Mouse (Mus musculus): ENCODE measurements around the gene Chst15. TPM values are rescaled to one million over a fixed set of nuclear protein-coding genes. Genes with fewer than 3 reads are reported as not detected.

Chst15 gene
- polyA plus RNA-seq, 1 experiment, result 15.4 TPM

- no peak for DNase-seq
- H3K4me3 ChIP-seq (replicated peaks; ENCODE audit: insufficient read depth, low read depth, low read length), result no peak overlapping the region
- WGBS, result 69% methylated on average over 11 of the region's 11 CpGs
- no peak overlapping the region for H3K27ac ChIP-seq (ENCODE audit: insufficient read depth, low read length)
- TF ChIP-seq POLR2A (IDR thresholded peaks at IDR 0.05; ENCODE audit: borderline replicate concordance, insufficient read depth, low read length), result no peak
- TF ChIP-seq CTCF (IDR thresholded peaks at IDR 0.05; ENCODE audit: borderline replicate concordance, insufficient read depth, low read depth, low read length), result no peak
- H3K27me3 ChIP-seq (ENCODE audit: control insufficient read depth, insufficient read depth, low read length), result no peaks in the 10 kb centered on the region
- peaks cover 11% of the 10 kb centered on the region for H3K4me1 ChIP-seq (ENCODE audit: control insufficient read depth, insufficient read depth, low read length)
These were observed 69.5 kb downstream of the Chst15 start for GRCm38 (mm10) chr7:132247567-132247966.

GRCm38 (mm10) chr7:132247091-132247490, 69.9 kb downstream of the Chst15 start:
- DNase-seq, result no peak
- Histone ChIP-seq H3K27me3 (ENCODE audit: control insufficient read depth, insufficient read depth, low read length) (no peaks in the 10 kb centered on the region), H3K4me3 (replicated peaks; ENCODE audit: insufficient read depth, low read depth, low read length) (no peak overlapping the region), H3K4me1 (ENCODE audit: control insufficient read depth, insufficient read depth, low read length) (peaks cover 10% of the 10 kb centered on the region), H3K27ac (ENCODE audit: insufficient read depth, low read length) (no peak overlapping the region)
- WGBS, result 82% methylated on average over 5 of the region's 5 CpGs
- TF ChIP-seq CTCF (IDR thresholded peaks at IDR 0.05; ENCODE audit: borderline replicate concordance, insufficient read depth, low read depth, low read length) (no peak), POLR2A (IDR thresholded peaks at IDR 0.05; ENCODE audit: borderline replicate concordance, insufficient read depth, low read length) (no peak)

- no peak for DNase-seq
- WGBS, result 88% methylated on average over 6 of the region's 6 CpGs
- no peak overlapping the region for H3K4me3 ChIP-seq (replicated peaks; ENCODE audit: insufficient read depth, low read depth, low read length)
- H3K27ac ChIP-seq (ENCODE audit: insufficient read depth, low read length), result no peak overlapping the region
- TF ChIP-seq CTCF (IDR thresholded peaks at IDR 0.05; ENCODE audit: borderline replicate concordance, insufficient read depth, low read depth, low read length), result no peak
- no peak for TF ChIP-seq POLR2A (IDR thresholded peaks at IDR 0.05; ENCODE audit: borderline replicate concordance, insufficient read depth, low read length)
- peaks cover 10% of the 10 kb centered on the region for H3K4me1 ChIP-seq (ENCODE audit: control insufficient read depth, insufficient read depth, low read length)
- no peaks in the 10 kb centered on the region for H3K27me3 ChIP-seq (ENCODE audit: control insufficient read depth, insufficient read depth, low read length)
These were observed 71.3 kb downstream of the Chst15 start for GRCm38 (mm10) chr7:132245730-132246129.

- TF ChIP-seq CTCF (IDR thresholded peaks at IDR 0.05; ENCODE audit: borderline replicate concordance, insufficient read depth, low read depth, low read length), result no peak
- no peak for TF ChIP-seq POLR2A (IDR thresholded peaks at IDR 0.05; ENCODE audit: borderline replicate concordance, insufficient read depth, low read length)
- Histone ChIP-seq H3K4me1 (ENCODE audit: control insufficient read depth, insufficient read depth, low read length) (peaks cover 10% of the 10 kb centered on the region), H3K27ac (ENCODE audit: insufficient read depth, low read length) (no peak overlapping the region), H3K4me3 (replicated peaks; ENCODE audit: insufficient read depth, low read depth, low read length) (no peak overlapping the region), H3K27me3 (ENCODE audit: control insufficient read depth, insufficient read depth, low read length) (no peaks in the 10 kb centered on the region)
- DNase-seq, result no peak
- 97% methylated on average over 14 of the region's 14 CpGs for WGBS
These were observed 72.4 kb downstream of the Chst15 start for GRCm38 (mm10) chr7:132244637-132245036.

GRCm38 (mm10) chr7:132243225-132243624, 73.8 kb downstream of the Chst15 start:
- Histone ChIP-seq H3K27ac (ENCODE audit: insufficient read depth, low read length) (no peak overlapping the region), H3K27me3 (ENCODE audit: control insufficient read depth, insufficient read depth, low read length) (no peaks in the 10 kb centered on the region), H3K4me1 (ENCODE audit: control insufficient read depth, insufficient read depth, low read length) (peaks cover 10% of the 10 kb centered on the region), H3K4me3 (replicated peaks; ENCODE audit: insufficient read depth, low read depth, low read length) (no peak overlapping the region)
- TF ChIP-seq CTCF (IDR thresholded peaks at IDR 0.05; ENCODE audit: borderline replicate concordance, insufficient read depth, low read depth, low read length), result no peak
- no peak for TF ChIP-seq POLR2A (IDR thresholded peaks at IDR 0.05; ENCODE audit: borderline replicate concordance, insufficient read depth, low read length)
- WGBS, result 38% methylated on average over 5 of the region's 5 CpGs
- DNase-seq, result no peak

- no peak overlapping the region for H3K4me3 ChIP-seq (replicated peaks; ENCODE audit: insufficient read depth, low read depth, low read length)
- no peak for TF ChIP-seq POLR2A (IDR thresholded peaks at IDR 0.05; ENCODE audit: borderline replicate concordance, insufficient read depth, low read length)
- no peak for TF ChIP-seq CTCF (IDR thresholded peaks at IDR 0.05; ENCODE audit: borderline replicate concordance, insufficient read depth, low read depth, low read length)
- peaks cover 10% of the 10 kb centered on the region for H3K4me1 ChIP-seq (ENCODE audit: control insufficient read depth, insufficient read depth, low read length)
- DNase-seq, result no peak
- H3K27me3 ChIP-seq (ENCODE audit: control insufficient read depth, insufficient read depth, low read length), result no peaks in the 10 kb centered on the region
- no peak overlapping the region for H3K27ac ChIP-seq (ENCODE audit: insufficient read depth, low read length)
- WGBS, result 63% methylated on average over 4 of the region's 4 CpGs
These were observed 74.3 kb downstream of the Chst15 start for GRCm38 (mm10) chr7:132242617-132243141.

GRCm38 (mm10) chr7:132238921-132239320, 78.1 kb downstream of the Chst15 start:
- no peak for TF ChIP-seq CTCF (IDR thresholded peaks at IDR 0.05; ENCODE audit: borderline replicate concordance, insufficient read depth, low read depth, low read length)
- TF ChIP-seq POLR2A (IDR thresholded peaks at IDR 0.05; ENCODE audit: borderline replicate concordance, insufficient read depth, low read length), result no peak
- H3K27me3 ChIP-seq (ENCODE audit: control insufficient read depth, insufficient read depth, low read length), result no peaks in the 10 kb centered on the region
- no peak overlapping the region for H3K4me3 ChIP-seq (replicated peaks; ENCODE audit: insufficient read depth, low read depth, low read length)
- peaks cover 14% of the 10 kb centered on the region for H3K4me1 ChIP-seq (ENCODE audit: control insufficient read depth, insufficient read depth, low read length)
- H3K27ac ChIP-seq (ENCODE audit: insufficient read depth, low read length), result no peak overlapping the region
- no peak for DNase-seq
- WGBS, result 67% methylated on average over 3 of the region's 3 CpGs

- H3K27ac ChIP-seq (ENCODE audit: insufficient read depth, low read length), result no peak overlapping the region
- WGBS, result 76% methylated on average over 4 of the region's 4 CpGs
These were observed 79.8 kb downstream of the Chst15 start for GRCm38 (mm10) chr7:132237191-132237590.

More at GRCm38 (mm10) chr7:132237191-132237590, 79.8 kb downstream of the Chst15 start:
- H3K4me3 ChIP-seq (replicated peaks; ENCODE audit: insufficient read depth, low read depth, low read length), result no peak overlapping the region
- H3K4me1 ChIP-seq (ENCODE audit: control insufficient read depth, insufficient read depth, low read length), result peaks cover 21% of the 10 kb centered on the region
- no peaks in the 10 kb centered on the region for H3K27me3 ChIP-seq (ENCODE audit: control insufficient read depth, insufficient read depth, low read length)
- TF ChIP-seq POLR2A (IDR thresholded peaks at IDR 0.05; ENCODE audit: borderline replicate concordance, insufficient read depth, low read length) (no peak), CTCF (IDR thresholded peaks at IDR 0.05; ENCODE audit: borderline replicate concordance, insufficient read depth, low read depth, low read length) (no peak)
- no peak for DNase-seq
